ENCODE assay signal across 10 mouse cellular contexts in genomic region chr6:129095166-129095565, GRCm38 (mm10). TPM values are rescaled to one million over a fixed set of nuclear protein-coding genes. Genes with fewer than 3 reads are reported as not detected.
DNase-seq lines count a peak whose midpoint lies in the region; ATAC-seq and TF ChIP-seq lines count a peak whose summit lies in the region.
"Had no signal": no experiment of that assay in that cellular context is flagged by ENCODE, and none has a peak within 500 bp of the region (broad histone marks: within the 10 kb centered on the region; RNA-seq: fewer than 3 reads in every experiment).

No protein-coding gene starts in this region.

- H3K27ac ChIP-seq in kidney, embryonic 16.5 days (ENCODE audit: low read length) = no peak overlapping the region
- H3K27ac ChIP-seq: embryonic facial prominence, embryonic 13.5 days; macrophage had no signal

- TF ChIP-seq CTCF in Patski (IDR thresholded peaks at IDR 0.05) = peak; percentile 77

- H3K9me3 ChIP-seq in kidney, embryonic 16.5 days (ENCODE audit: low read length) = no peaks in the 10 kb centered on the region

- no peak overlapping the region for H3K9ac ChIP-seq in kidney, embryonic 16.5 days (replicated peaks; ENCODE audit: low read length)
- H3K9ac ChIP-seq: embryonic facial prominence, embryonic 13.5 days had no signal

- in situ Hi-C loops in Patski (cut with MboI; ENCODE audit: low pct_unique_long_range_greater_than_20kb) = no loop called here

- H3K4me1 ChIP-seq in kidney, embryonic 16.5 days (ENCODE audit: insufficient read depth, low read length) = no peaks in the 10 kb centered on the region
- H3K4me1 ChIP-seq: embryonic facial prominence, embryonic 13.5 days had no signal

- no peak overlapping the region for H3K4me3 ChIP-seq in kidney, embryonic 16.5 days (ENCODE audit: low read length)
- H3K4me3 ChIP-seq: embryonic facial prominence, embryonic 13.5 days had no signal

- CTCF ChIA-PET in Patski (lab: Charles Lee) = interaction anchor here (0.9 to 3.2 kb wide), 14 partner anchors 9 to 160 kb away, joined by 3 to 20 read pairs (median 5); partner anchors contain the start of gene Clec2d

- no peaks in the 10 kb centered on the region for H3K36me3 ChIP-seq in kidney, embryonic 16.5 days (ENCODE audit: insufficient read depth, low read length)
- H3K36me3 ChIP-seq: embryonic facial prominence, embryonic 13.5 days had no signal

- no peak for ATAC-seq in kidney, embryonic 16.5 days (ENCODE audit: low FRiP score, low TSS enrichment)
- ATAC-seq in Patski = peak; percentile 78
- ATAC-seq in granulocyte monocyte progenitor cell, adult 5-6 weeks (replicated peaks; ENCODE audit: poor library complexity, severe bottlenecking) = peak; percentile 54; the same call in 1 of the 2 replicates

- H3K27me3 ChIP-seq in kidney, embryonic 16.5 days (ENCODE audit: insufficient read depth, low read length) = no peaks in the 10 kb centered on the region
- H3K27me3 ChIP-seq in Patski = peaks cover 10% of the 10 kb centered on the region
- H3K27me3 ChIP-seq: embryonic facial prominence, embryonic 13.5 days had no signal

- DNase-seq in kidney, adult 11 months = peak; percentile 26
- peak; percentile 58 for DNase-seq in CD4-positive helper T cell, adult 2 months (ENCODE audit: low read depth, low spot score)
- DNase-seq in Patski (ENCODE audit: low read depth, low spot score) = no peak
- peak; percentile 43 to 71 for DNase-seq in kidney, postnatal 36 days
- DNase-seq in naive thymus-derived CD4-positive, alpha-beta T cell, adult 2 months (ENCODE audit: low read depth) = peak; percentile 72
- no peak for DNase-seq in frontal cortex, postnatal 25 days (ENCODE audit: low spot score in 2 of 2)

- POLR2A ChIA-PET in Patski (lab: Charles Lee) = interaction anchor here (1.0 kb wide), 1 partner anchor 143 kb away, joined by 3 read pairs; no protein-coding TSS in a partner anchor

- H3K4me2 ChIP-seq in kidney, embryonic 16.5 days (replicated peaks; ENCODE audit: low read depth, low read length) = no peak overlapping the region
- H3K4me2 ChIP-seq: embryonic facial prominence, embryonic 13.5 days had no signal

RNA-seq across cellular contexts. Expression of gene Clec2e, which starts 5.5 kb away (rescaled TPM):
- not detected in 2 replicates for polyA plus RNA-seq in kidney, embryonic 16.5 days (2015; fragmentation: Nextera tagmentation; extraction: Ambion mirVana)
- not detected for polyA plus RNA-seq in Patski (2021)
- total RNA-seq in granulocyte monocyte progenitor cell, adult 5-6 weeks (2014; fragmentation: Nextera tagmentation) = not detected in 2 replicates
- not detected in 2 replicates for total RNA-seq in granulocyte monocyte progenitor cell, adult 5-6 weeks (2017)
- polyA plus RNA-seq: embryonic facial prominence, embryonic 13.5 days had no signal

RNA-seq across cellular contexts. Expression of gene Klrb1f, which starts 49.5 kb away (rescaled TPM):
- 0.18 and 0.21 TPM in 2 replicates for polyA plus RNA-seq in kidney, embryonic 16.5 days (2015; fragmentation: Nextera tagmentation; extraction: Ambion mirVana)
- polyA plus RNA-seq in Patski (2021) = not detected
- 35.0 and 39.6 TPM in 2 replicates for total RNA-seq in granulocyte monocyte progenitor cell, adult 5-6 weeks (2014; fragmentation: Nextera tagmentation)
- 27.7 and 43.2 TPM in 2 replicates for total RNA-seq in granulocyte monocyte progenitor cell, adult 5-6 weeks (2017)

Comparison
In these comparisons a context has a peak if more than half of its experiments do, and no peak if none do; other contexts are left out.
1. DNase-seq: peak in kidney, adult 11 months (single experiment), CD4-positive helper T cell, adult 2 months (single experiment), kidney, postnatal 36 days (2 of 2) and naive thymus-derived CD4-positive, alpha-beta T cell, adult 2 months (single experiment); none in Patski (single experiment) and frontal cortex, postnatal 25 days (0 of 2).